Mouse (Mus musculus) heart, adult 18-20 months (tissue): Measurements from ENCODE around the gene Rbm18. TPM values are rescaled to one million over a fixed set of nuclear protein-coding genes. Genes with fewer than 3 reads are reported as not detected.
"Not testable (repeated sequence)": the region's sequence is repeated elsewhere in the genome, so short reads cannot be mapped to it uniquely, and the experiment has no call there.

Experiments used
- DNase-seq, 2 experiments: peaks; one replicate each; pipeline ENCODE4 v3.0.0; 2021 to 2022; ENCODE audit warnings: mixed read lengths in 1 of 2
- long read RNA-seq, 2 experiments: library from polyadenylated mRNA; stranded (forward); transcript quantifications; one replicate each; pipeline ENCODE4 v2.0.0; 2021
- total RNA-seq, 2 experiments: library from RNA; stranded (reverse); gene quantifications; 2 replicates each; pipeline ENCODE4 v1.2.3; 2021

Rbm18 gene
- 10 to 100 TPM; 34.5 to 34.9 TPM for total RNA-seq
- long read RNA-seq, experiment 1, transcript Rbm18-201 (6 exons, 2,617 nt): major isoform, 48 of 57 reads
- long read RNA-seq, experiment 1, partial matches to known transcripts: 0 of 57 reads
- long read RNA-seq, experiment 1, other reads (novel, unspliced or antisense): 6 of 57 reads
- long read RNA-seq, experiment 2, transcript Rbm18-201 (6 exons, 2,617 nt): major isoform, 17 of 20 reads
- long read RNA-seq, experiment 2, partial matches to known transcripts: 0 of 20 reads
- long read RNA-seq, experiment 2, other reads (novel, unspliced or antisense): 2 of 20 reads

- peak; percentile 94 to 95 for DNase-seq
Measured at GRCm38 (mm10) chr2:36136300-36136941, at the start of gene Rbm18, which contains the start of gene Mrrf. Gene Rbm18 (minus strand): TSS chr2:36136773. Gene Mrrf (plus strand): TSS chr2:36136389.

GRCm38 (mm10) chr2:36184876-36185275 is 48.3 kb upstream of the Rbm18 start:
- DNase-seq: no peak

GRCm38 (mm10) chr2:36184192-36184591 is 47.6 kb upstream of the Rbm18 start:
- no peak for DNase-seq

DNA sequence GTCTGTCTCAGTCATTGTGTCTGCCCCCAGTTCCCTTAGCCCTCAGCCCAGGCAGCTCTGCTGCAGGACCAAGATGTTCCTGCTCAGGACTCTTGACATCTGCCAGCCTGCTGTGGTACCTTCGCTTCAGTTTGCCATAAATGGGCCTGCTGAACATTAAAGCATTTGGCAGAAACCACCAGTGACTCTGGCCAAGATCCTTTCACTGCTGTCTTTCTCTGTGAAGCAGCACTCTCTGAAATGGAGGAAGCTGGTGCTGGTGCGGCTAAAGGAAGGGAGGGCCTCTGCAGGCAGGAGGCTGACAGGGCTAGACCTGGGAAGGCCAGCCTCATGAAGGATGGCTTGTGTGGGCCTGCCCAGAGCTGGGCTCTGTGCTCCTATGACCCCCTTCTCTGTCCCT is 46.7 kb upstream of the Rbm18 start:
- DNase-seq: peak; percentile 56 to 78

GRCm38 (mm10) chr2:36181587-36182368 is 45.2 kb upstream of the Rbm18 start:
- DNase-seq: not testable (repeated sequence)

- DNase-seq: no peak
Measured at GRCm38 (mm10) chr2:36179487-36179886, 42.9 kb upstream of the Rbm18 start.

- peak in 1 of 2 experiments; percentile 35 for DNase-seq
Measured at GRCm38 (mm10) chr2:36172574-36172973, 36.0 kb upstream of the Rbm18 start.

GRCm38 (mm10) chr2:36172136-36172535 is 35.6 kb upstream of the Rbm18 start:
- DNase-seq: no peak

DNA sequence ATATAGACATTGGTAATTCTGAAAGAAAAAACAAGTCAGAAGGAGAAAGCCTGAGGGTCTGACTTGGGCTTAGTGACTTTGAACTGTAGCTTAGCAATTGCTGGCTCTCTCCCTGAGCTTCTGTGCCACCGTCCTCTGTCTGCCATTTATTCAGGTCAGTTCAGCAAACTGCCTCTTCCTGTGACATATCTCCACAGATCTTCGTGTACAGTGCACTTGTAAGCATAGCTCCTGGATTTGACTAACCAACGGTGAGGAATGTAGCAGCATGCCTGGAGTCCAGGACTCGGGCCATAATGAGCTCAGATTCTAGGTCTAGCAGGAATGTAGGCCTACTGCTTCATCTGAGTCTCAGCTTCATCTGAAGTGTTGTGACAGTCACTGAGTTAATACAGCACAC is 32.6 kb upstream of the Rbm18 start:
- no peak for DNase-seq

DNA sequence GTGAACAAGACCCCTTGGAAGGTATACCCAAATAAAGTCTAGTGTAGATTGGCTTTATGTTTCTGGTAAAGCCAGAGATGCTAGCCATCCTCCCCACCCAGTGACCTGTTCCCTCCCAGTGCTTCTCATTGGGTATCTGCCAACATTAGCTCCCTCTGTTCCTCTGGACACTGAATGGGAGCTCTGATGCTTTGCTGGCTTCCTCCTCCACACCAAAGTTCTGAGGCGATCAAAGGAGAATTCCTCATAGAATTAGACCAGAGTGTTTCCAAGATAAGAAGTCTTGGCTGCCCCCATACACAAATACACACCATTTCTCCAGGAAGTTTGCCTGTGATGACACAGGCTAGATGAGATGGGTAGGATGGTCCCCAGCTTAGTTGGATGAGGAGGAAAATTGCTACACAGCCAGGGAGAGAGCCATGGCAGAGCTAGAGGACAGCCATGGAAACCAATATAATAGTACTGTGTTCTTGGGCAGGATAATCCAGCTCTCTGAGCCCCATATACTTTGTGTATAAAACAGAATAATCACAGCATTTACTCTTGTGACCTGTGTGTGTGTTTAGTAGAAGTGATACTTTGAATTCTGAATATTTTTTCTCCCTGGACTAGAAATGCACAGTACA is 31.5 kb upstream of the Rbm18 start:
- peak; percentile 33 to 38 for DNase-seq

DNA sequence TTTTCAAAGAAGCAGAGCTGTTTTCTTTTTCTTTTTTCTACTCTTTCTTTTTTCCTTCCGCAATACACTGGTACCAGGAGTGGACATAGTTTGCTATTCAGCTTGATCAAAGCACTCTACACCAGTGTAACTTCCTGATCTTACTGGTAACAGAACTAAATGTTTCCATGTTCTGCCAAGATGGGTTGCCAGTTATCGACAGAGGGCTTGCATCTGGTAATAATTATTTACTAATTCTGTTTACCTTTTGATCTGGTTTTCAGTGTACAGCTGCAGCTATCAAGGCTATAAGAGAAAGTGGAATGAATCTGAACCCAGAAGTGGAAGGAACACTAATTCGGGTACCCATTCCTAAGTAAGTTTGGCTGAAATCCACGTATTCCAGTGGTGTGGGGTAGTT is 22.8 kb upstream of the Rbm18 start:
- DNase-seq: no peak

DNA sequence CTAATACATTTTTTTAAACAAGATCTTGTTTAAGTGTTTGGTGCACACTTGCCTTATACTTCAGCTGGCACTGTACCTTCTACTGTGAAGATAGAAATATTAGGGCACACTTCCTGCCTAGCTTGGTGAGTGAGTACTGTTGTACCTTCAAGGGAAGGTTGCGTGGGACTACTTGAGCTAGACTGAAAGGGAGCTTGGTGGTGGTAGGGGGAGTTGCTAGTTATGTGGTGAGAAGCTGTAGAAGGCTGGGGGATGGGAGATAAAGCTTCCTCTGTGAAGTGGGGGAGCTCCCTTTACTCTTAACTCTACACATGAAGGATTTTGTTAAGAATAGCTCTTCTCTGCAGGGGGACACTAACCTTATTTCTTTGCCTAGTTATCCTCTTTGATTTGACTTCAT is 20.9 kb upstream of the Rbm18 start:
- DNase-seq: no peak

- DNase-seq: not testable (repeated sequence)
Measured at GRCm38 (mm10) chr2:36152401-36152800, 15.8 kb upstream of the Rbm18 start.

DNA sequence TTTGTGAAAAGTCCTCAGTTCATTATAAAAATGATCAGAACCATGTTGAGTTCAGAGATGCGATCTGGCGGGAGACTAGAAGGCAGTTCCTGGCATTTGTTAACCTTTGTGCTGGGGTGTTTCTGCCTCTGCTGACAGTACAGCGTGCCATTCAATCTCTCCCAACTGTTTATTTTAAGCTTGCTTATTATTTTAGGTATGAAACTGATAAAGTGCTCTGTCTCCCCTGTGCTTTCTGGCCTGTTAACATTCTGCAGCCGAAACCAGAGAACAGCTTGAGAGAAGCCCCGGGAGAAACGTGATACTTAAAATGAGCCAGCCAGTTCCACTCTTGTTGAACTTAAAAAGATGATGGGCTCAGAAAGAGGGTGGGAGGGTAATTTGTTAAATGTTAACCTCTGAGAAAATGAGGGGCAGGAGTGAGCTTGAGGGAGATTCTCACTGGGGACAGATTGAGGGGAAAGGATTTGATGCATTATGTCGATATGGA is 12.3 kb upstream of the Rbm18 start:
- DNase-seq: no peak

DNA sequence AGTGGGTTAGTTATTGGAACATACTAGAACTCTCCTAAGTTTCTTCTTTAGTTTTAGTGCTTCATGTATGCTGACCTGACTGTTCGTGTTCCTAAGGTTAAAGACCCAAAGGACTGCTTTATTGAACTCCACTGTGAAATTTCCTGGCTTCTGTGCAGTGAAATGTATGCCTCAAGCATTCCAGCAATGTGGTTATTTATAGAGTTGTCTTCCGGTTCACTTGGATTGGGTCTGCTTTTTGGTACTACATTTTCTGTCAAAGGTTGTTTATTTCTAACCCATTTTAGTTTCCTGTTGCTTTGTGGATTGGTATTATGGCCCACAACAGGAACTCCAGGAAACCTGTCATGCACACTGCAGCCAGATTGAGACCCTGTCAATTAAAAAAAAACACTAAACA is 2.5 kb upstream of the Rbm18 start:
- DNase-seq: no peak

DNA sequence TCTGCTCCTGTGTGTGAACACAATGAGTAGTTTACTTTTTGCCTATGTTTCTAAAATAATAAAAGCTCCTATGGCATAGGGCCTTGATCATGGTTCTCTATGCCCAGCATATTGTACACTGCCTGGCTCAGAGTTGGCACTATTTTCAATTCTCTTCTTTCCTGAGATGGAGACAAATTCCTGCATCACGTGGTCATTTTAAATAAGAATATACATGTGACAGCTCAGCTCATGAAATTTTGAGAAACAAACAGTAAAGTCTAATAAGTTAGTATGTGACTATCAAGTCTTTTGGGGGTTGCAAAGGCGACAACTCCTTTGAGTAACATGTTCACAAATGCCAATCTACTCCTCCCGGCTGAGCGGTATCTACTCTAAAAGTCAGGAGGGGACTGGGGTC is 686 bp downstream of the Rbm18 start:
- DNase-seq: no peak

DNA sequence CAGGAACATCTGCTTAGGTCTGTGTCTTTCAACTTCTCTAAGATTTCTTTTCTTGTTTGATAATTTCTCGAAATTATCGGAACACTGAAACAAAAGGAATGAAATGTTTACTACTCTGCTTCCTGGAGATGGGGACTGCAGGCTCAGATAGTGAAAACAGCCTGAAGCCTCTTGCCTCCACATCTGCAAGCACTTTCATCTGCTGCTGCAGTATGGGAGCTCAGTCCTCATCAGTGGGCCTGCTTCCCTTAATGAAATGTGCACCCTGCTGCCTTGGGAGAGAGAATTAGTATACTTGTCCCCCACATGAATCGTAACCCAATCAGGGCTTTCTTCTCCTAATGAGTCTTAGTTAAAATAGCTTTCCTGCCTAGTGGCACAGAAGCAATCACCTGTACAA is 7.5 kb downstream of the Rbm18 start:
- DNase-seq: no peak

GRCm38 (mm10) chr2:36127973-36128372 is 8.6 kb downstream of the Rbm18 start:
- peak; percentile 30 to 62 for DNase-seq

DNA sequence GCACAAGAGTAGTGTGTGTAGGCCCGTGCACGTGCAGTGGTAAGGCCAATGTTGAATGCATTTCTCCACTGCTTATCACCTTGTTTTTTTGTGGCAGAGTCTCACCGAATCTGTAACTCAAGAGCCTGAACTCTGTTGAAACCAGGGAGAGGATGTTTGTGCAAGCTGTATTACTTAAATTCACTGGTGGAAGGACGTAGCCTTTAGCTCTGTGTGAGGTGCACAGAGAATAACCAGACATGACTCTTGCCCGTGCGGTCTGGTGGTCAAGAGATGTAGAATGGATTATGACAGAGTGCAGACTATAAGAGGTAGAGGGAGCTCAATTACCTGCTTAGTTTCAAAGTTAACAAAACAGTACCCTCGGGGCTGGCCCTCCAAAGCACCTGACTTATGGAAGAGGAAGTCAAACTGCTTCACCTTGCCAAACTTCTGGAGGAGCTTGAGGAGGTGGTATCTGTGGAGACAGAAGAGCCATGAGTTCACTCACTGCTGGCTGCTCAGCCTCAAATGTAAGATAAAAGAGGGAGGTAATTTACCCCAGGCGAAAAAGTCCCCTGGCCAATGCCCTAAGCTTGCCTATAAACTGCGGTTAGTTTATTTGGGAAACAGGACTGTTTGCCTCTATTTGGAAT is 9.7 kb downstream of the Rbm18 start:
- no peak for DNase-seq

GRCm38 (mm10) chr2:36112632-36113031 is 23.9 kb downstream of the Rbm18 start:
- no peak for DNase-seq

- DNase-seq: no peak
Measured at GRCm38 (mm10) chr2:36108615-36109014, 28.0 kb downstream of the Rbm18 start.
